Mouse (Mus musculus): ENCODE results near the gene Tm9sf2.
A peak's percentile ranks its signal among the peaks of the same experiment; 100 is the strongest.

The Tm9sf2 gene

GRCm38 (mm10) chr14:122106822-122107468 lies at the start of gene Tm9sf2:
Gene Tm9sf2 (plus strand): TSS chr14:122107038.
- DNase-seq, result peak; percentile 93 to 94

GRCm38 (mm10) chr14:122057941-122058346 lies 48.9 kb upstream of the Tm9sf2 start:
- DNase-seq, result no peak

GRCm38 (mm10) chr14:122060642-122061041 lies 46.2 kb upstream of the Tm9sf2 start:
- DNase-seq, result peak; percentile 56 to 87

- no peak for DNase-seq
These were observed 45.5 kb upstream of the Tm9sf2 start for GRCm38 (mm10) chr14:122061376-122061775.

- DNase-seq, result no peak
These were observed 44.3 kb upstream of the Tm9sf2 start for GRCm38 (mm10) chr14:122062411-122063090.

GRCm38 (mm10) chr14:122063599-122063998 lies 43.2 kb upstream of the Tm9sf2 start:
- no peak for DNase-seq

GRCm38 (mm10) chr14:122064519-122064918 lies 42.3 kb upstream of the Tm9sf2 start:
- peak; percentile 40 to 72 for DNase-seq

- DNase-seq, result no peak
These were observed 40.6 kb upstream of the Tm9sf2 start for GRCm38 (mm10) chr14:122066243-122066642.

- peak; percentile 66 to 81 for DNase-seq
These were observed 38.8 kb upstream of the Tm9sf2 start for GRCm38 (mm10) chr14:122068036-122068435.

- DNase-seq, result peak in 1 of 2 experiments; percentile 23
These were observed 37.8 kb upstream of the Tm9sf2 start for GRCm38 (mm10) chr14:122068801-122069695.

GRCm38 (mm10) chr14:122069948-122070347 lies 36.9 kb upstream of the Tm9sf2 start:
- no peak for DNase-seq

GRCm38 (mm10) chr14:122073422-122073821 lies 33.4 kb upstream of the Tm9sf2 start:
- no peak for DNase-seq

- DNase-seq, result no peak
These were observed 32.5 kb upstream of the Tm9sf2 start for GRCm38 (mm10) chr14:122074360-122074759.

GRCm38 (mm10) chr14:122075485-122076200 lies 31.2 kb upstream of the Tm9sf2 start:
- DNase-seq, result peak; percentile 70 to 76

GRCm38 (mm10) chr14:122077017-122077416 lies 29.8 kb upstream of the Tm9sf2 start:
- DNase-seq, result no peak

GRCm38 (mm10) chr14:122079428-122079827 lies 27.4 kb upstream of the Tm9sf2 start:
- peak; percentile 53 to 76 for DNase-seq

GRCm38 (mm10) chr14:122079921-122080320 lies 26.9 kb upstream of the Tm9sf2 start:
- no peak for DNase-seq

GRCm38 (mm10) chr14:122081308-122081707 lies 25.5 kb upstream of the Tm9sf2 start:
- DNase-seq, result no peak

GRCm38 (mm10) chr14:122083499-122083898 lies 23.3 kb upstream of the Tm9sf2 start:
- DNase-seq, result no peak

GRCm38 (mm10) chr14:122087956-122088355 lies 18.9 kb upstream of the Tm9sf2 start:
- DNase-seq, result no peak

- no peak for DNase-seq
These were observed 14.5 kb upstream of the Tm9sf2 start for GRCm38 (mm10) chr14:122092363-122092762.

GRCm38 (mm10) chr14:122096331-122096730 lies 10.5 kb upstream of the Tm9sf2 start:
- no peak for DNase-seq

GRCm38 (mm10) chr14:122099584-122099983 lies 7.3 kb upstream of the Tm9sf2 start:
- DNase-seq, result no peak
